Mouse (Mus musculus): ENCODE results near the gene Arhgef18. TPM values are rescaled to one million over a fixed set of nuclear protein-coding genes. Genes with fewer than 3 reads are reported as not detected.

The Arhgef18 gene
- not detected in 2 replicates for polyA plus RNA-seq (2012; ENCODE audit: insufficient read depth, insufficient read length, low replicate concordance, missing spikeins)

DNA sequence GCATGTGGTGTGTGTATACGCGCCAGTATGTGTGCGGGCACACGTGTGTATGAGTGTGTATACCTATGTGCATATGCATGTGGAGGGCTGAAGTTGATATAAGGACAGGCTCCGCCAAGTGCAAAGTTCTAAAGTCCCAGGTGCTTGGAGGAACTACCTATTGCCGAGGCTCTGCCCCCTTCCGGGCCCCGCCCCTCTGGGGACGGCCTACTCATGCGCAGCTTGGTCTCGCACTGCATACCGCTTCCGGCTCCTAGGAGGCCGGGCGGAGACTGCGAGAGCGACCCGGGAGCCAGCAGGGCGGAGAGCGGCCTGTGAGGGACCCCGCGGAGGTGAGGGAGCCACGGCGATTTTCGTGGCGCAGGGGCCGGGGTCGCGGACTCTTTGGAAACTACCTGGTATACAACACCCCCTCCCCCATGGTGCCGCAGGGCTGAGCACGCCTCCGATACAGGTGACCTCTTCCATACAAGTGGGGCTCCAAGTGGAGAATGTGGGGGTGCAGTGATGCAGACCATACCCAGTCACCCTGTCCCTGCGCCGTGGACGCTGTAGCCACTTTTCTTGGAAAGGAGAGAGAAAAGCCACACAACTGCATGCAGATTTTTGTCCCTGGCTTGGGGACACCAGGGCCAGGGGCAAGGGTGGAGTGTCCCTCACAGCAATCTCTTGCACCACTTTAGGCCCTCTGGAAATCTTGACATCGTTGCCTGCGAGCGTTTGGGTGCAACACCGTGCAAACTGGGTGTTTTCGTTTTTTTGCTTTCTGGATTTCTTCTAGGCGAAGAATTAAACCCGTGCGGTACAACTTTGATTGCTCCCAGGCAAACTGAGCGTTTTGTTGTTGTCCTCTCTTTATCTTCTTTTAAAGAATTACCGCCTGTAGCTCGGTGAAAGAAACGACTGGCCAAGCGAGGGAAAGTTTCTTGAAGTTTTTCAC lies at the start of gene Arhgef18:
Gene Arhgef18 (plus strand): TSS at position 236 of the 940 bp plus-strand sequence.
- Histone ChIP-seq H3K4me3 (ENCODE audit: insufficient read depth, low read depth, low read length) (peak within 1 kb of the TSS; percentile 88), H3K27ac (ENCODE audit: insufficient read depth, low read depth, low read length) (no peak within 1 kb of the TSS), H3K4me1 (ENCODE audit: control insufficient read depth, insufficient read depth, low read length) (peaks cover 12% of the 10 kb centered on the region)
- TF ChIP-seq POLR2A (IDR thresholded peaks at IDR 0.05; ENCODE audit: insufficient read depth, low read depth, low read length): peak; percentile 85
- no peak for TF ChIP-seq CTCF (IDR thresholded peaks at IDR 0.05; ENCODE audit: insufficient read depth, low read depth, low read length)
- under 1% methylated on average over 48 of the region's 48 CpGs for WGBS

DNA sequence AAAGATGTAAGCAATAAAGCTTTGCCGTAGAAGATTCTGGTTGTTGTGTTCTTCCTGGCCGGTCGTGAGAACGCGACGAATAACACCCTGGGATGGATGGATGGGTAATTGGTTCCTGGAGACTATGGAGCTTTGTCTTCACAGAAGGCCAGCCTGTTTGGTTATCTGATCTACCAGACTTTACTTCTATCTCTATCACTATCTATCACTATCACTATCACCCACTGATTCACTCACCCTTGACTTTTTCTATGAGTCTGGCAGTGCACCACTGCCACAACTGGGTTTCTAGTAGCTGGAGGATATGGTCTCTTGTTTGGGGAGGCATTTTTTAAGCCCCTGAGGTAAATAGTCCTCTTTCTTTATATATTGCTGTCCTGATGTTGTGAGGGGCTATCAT lies 47.5 kb upstream of the Arhgef18 start:
- 0 out of 2 replicates have a peak, but pooled peaks cover 3% of the 10 kb centered on the region for H3K4me1 ChIP-seq (ENCODE audit: control insufficient read depth, insufficient read depth, low read length)
- no peak overlapping the region for H3K27ac ChIP-seq (ENCODE audit: insufficient read depth, low read depth, low read length)
- TF ChIP-seq CTCF (IDR thresholded peaks at IDR 0.05; ENCODE audit: insufficient read depth, low read depth, low read length): no peak
- no peak for TF ChIP-seq POLR2A (IDR thresholded peaks at IDR 0.05; ENCODE audit: insufficient read depth, low read depth, low read length)
- 96% methylated on average over 6 of the region's 6 CpGs for WGBS
- no peak overlapping the region for H3K4me3 ChIP-seq (ENCODE audit: insufficient read depth, low read depth, low read length)

DNA sequence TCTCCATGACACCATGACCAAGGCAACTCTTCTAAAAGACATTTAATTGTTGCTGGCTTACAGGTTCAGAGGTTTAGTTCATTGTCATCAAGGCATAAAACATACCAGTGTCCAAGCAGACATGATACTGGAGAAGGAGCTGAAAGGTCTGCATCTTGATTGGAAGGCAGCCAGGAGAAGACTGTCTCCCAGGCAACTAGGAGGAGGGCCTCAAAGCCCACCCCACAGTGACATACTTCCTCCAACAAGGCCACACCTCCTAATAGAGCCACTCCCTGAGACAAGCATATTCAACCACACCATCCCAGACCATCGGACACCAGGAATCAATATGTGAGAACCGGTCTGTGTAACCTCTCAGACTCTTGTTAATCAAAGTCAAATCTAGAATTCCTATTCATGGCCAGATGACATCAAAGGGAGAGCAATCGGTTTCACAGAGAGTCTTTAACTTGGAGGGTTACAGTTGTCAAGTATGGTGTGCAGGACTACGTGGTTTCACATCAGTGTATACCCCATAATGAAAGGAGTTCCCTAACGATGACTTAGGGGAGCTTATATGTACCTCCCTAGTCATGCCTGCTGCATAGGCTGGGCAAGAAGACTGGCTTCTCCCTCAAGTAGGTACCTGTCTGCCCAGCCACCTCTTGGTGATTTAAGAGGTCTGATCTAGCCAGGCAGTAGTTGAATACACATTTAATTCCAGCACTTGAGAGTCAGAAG lies 46.0 kb upstream of the Arhgef18 start:
- no peak overlapping the region for H3K4me3 ChIP-seq (ENCODE audit: insufficient read depth, low read depth, low read length)
- H3K27ac ChIP-seq (ENCODE audit: insufficient read depth, low read depth, low read length): no peak overlapping the region
- TF ChIP-seq POLR2A (IDR thresholded peaks at IDR 0.05; ENCODE audit: insufficient read depth, low read depth, low read length): no peak
- TF ChIP-seq CTCF (IDR thresholded peaks at IDR 0.05; ENCODE audit: insufficient read depth, low read depth, low read length): no peak
- 89% methylated on average over 5 of the region's 5 CpGs for WGBS
- H3K4me1 ChIP-seq (ENCODE audit: control insufficient read depth, insufficient read depth, low read length): 0 out of 2 replicates have a peak, but pooled peaks cover 3% of the 10 kb centered on the region

DNA sequence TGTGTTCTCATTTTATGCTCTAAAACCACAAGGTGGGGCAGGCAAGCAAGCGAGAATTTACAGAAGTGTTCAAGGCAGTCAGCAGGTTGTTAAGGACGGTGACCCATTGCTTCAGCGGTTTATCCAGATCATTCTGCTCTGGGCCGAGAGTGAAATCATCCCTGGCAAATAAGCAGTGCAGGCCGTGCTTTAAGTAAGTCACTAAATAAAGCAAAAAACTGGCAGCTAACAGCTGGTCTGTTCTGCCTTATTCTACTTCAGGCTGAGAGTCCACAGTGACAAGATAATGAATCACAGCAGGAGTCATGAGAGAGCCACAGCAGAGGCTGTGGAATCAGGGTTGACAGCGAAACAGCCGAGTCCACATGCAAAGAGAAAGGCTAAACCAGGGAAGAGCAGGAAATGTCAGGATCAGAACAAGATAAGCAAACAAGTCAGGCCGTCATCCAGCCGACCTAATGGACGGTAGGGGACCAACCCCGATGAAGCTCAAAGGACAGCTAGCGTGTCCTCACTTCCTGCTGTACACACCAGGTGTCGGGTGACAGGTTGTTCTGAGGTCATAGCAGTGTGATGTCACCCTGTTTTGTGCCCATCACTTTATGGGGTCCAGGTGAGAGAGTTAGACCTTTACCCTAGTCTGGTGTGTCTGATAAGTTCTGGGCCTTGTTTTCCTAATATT lies 44.5 kb upstream of the Arhgef18 start:
- TF ChIP-seq POLR2A (IDR thresholded peaks at IDR 0.05; ENCODE audit: insufficient read depth, low read depth, low read length): no peak
- TF ChIP-seq CTCF (IDR thresholded peaks at IDR 0.05; ENCODE audit: insufficient read depth, low read depth, low read length): no peak
- H3K4me3 ChIP-seq (ENCODE audit: insufficient read depth, low read depth, low read length): no peak overlapping the region
- peak overlapping the region; percentile 53; the same call in 1 of the 2 replicates for H3K27ac ChIP-seq (ENCODE audit: insufficient read depth, low read depth, low read length)
- 45% methylated on average over 13 of the region's 13 CpGs for WGBS
- H3K4me1 ChIP-seq (ENCODE audit: control insufficient read depth, insufficient read depth, low read length): 0 out of 2 replicates have a peak, but pooled peaks cover 3% of the 10 kb centered on the region

DNA sequence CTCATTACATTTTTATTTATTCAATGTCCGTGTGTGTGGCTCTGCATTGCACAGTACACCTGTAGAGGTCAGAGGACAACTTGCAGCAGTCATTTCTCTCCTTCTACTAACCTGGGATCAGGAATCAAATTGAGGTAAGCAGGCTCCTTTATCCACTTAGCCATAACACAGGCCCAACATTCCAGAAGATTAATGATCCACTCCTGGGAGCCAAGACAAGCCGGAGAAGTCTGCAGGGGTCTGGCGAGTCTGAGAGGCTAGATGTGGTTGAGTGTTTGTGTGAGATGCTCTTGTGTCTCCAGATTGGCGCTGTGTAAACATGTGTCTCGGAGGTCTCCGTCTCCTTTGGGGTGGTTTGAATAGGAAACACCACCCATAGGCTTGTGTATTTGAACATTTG lies 42.1 kb upstream of the Arhgef18 start:
- TF ChIP-seq POLR2A (IDR thresholded peaks at IDR 0.05; ENCODE audit: insufficient read depth, low read depth, low read length): no peak
- no peak for TF ChIP-seq CTCF (IDR thresholded peaks at IDR 0.05; ENCODE audit: insufficient read depth, low read depth, low read length)
- H3K27ac ChIP-seq (ENCODE audit: insufficient read depth, low read depth, low read length): no peak overlapping the region
- 79% methylated on average over 6 of the region's 6 CpGs for WGBS
- H3K4me1 ChIP-seq (ENCODE audit: control insufficient read depth, insufficient read depth, low read length): 0 out of 2 replicates have a peak, but pooled peaks cover 3% of the 10 kb centered on the region
- H3K4me3 ChIP-seq (ENCODE audit: insufficient read depth, low read depth, low read length): no peak overlapping the region

DNA sequence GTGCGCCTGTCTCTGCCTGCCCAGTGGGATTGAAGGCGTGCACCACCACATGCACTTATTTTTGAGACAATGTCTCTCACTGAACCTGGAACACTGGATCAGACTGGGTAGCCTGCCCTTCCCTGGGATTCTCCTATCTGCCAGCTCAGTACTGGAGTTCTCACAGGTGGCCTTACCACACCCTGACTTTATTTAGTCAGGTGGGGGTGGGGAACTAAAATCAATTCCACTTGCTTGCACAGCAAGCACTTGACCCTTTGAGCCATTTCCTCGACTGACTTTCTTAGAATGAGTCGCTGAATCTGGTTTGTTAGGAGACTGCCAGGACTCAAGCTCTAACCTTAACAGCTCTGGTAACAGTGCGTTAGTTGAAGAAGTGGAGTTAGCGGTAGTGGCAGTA lies 40.1 kb upstream of the Arhgef18 start:
- 0 out of 2 replicates have a peak, but pooled peaks cover 3% of the 10 kb centered on the region for H3K4me1 ChIP-seq (ENCODE audit: control insufficient read depth, insufficient read depth, low read length)
- no peak overlapping the region for H3K4me3 ChIP-seq (ENCODE audit: insufficient read depth, low read depth, low read length)
- 83% methylated on average over 6 of the region's 6 CpGs for WGBS
- no peak overlapping the region for H3K27ac ChIP-seq (ENCODE audit: insufficient read depth, low read depth, low read length)
- no peak for TF ChIP-seq POLR2A (IDR thresholded peaks at IDR 0.05; ENCODE audit: insufficient read depth, low read depth, low read length)

DNA sequence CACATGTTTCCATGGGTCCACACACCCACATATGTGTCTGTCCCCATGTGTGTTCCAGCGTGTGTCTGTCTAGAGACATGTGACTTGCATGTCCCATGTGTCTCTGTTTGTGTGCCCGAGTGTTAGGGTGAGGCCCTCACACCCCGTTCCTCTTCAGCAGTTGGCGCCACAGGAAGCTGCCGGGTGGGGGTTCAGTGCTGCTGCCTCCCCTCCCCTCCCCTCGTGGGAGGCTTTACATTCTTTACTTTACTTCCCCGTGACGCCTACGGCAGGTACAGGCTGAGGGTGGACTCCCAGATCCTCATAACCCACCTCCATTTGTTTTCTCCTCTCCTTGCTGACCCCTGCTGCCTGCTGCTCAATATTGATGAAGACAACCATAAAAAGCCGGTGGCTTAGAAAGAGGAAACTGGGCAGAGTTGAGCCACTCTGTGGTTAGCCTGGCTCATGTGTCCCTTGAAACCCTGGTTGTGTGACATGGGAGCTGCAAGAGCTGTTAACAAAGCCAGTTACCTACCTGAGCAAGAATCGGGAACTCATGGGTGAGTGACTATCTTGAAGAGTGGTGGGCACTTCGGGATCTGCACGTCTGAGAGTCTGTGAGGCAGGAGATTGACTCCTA lies 39.5 kb upstream of the Arhgef18 start, which contains the start of gene A430078G23Rik:
Gene A430078G23Rik (plus strand): TSS at position 227 of the 622 bp plus-strand sequence.
- Histone ChIP-seq H3K4me1 (ENCODE audit: control insufficient read depth, insufficient read depth, low read length) (0 out of 2 replicates have a peak, but pooled peaks cover 2% of the 10 kb centered on the region), H3K4me3 (ENCODE audit: insufficient read depth, low read depth, low read length) (no peak within 1 kb of the TSS; the same call in 1 of the 2 replicates), H3K27ac (ENCODE audit: insufficient read depth, low read depth, low read length) (no peak within 1 kb of the TSS)
- TF ChIP-seq CTCF (IDR thresholded peaks at IDR 0.05; ENCODE audit: insufficient read depth, low read depth, low read length) (no peak), POLR2A (IDR thresholded peaks at IDR 0.05; ENCODE audit: insufficient read depth, low read depth, low read length) (no peak)
- 79% methylated on average over 13 of the region's 13 CpGs for WGBS

DNA sequence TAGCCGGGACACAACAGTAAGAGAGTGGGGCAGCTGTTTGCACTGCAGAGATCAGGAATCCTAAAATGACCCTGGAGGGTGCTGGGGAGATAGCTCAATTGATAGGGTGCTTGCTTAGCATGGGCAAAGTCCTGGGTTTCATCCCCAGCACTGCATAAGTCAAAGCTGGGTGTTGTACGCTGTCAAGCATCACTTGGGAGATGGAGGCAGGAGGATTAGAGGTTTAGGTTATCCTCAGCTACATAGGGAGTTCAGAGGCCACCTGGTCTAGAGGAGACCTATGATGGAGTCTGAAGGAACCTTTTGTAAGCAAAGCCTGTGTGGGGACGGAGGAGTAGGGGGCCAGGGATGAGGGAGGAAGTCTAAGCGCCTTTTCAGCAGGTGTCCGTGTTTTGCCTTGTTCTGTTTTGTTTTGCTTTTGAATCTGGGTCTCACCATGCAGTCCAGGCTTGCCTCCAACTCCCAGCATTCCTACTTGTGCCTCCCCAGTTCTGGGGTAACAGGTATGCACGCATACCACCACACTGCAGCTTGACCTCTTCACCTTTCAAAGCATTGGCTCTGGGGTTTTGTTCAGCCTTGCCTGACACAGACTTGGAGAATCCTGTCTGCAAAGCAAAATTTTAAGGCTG lies 38.9 kb upstream of the Arhgef18 start:
- TF ChIP-seq POLR2A (IDR thresholded peaks at IDR 0.05; ENCODE audit: insufficient read depth, low read depth, low read length) (no peak), CTCF (IDR thresholded peaks at IDR 0.05; ENCODE audit: insufficient read depth, low read depth, low read length) (no peak)
- Histone ChIP-seq H3K4me1 (ENCODE audit: control insufficient read depth, insufficient read depth, low read length) (no peaks in the 10 kb centered on the region), H3K4me3 (ENCODE audit: insufficient read depth, low read depth, low read length) (no peak overlapping the region), H3K27ac (ENCODE audit: insufficient read depth, low read depth, low read length) (no peak overlapping the region)
- 74% methylated on average over 6 of the region's 6 CpGs for WGBS
